Mouse (Mus musculus): ENCODE data around the gene Etv6. TPM values are rescaled to one million over a fixed set of nuclear protein-coding genes. Genes with fewer than 3 reads are reported as not detected.

Gene Etv6
- total and polyA plus RNA-seq, 3 experiments, result 12.6 to 25.9 TPM; not detected in 1

DNA sequence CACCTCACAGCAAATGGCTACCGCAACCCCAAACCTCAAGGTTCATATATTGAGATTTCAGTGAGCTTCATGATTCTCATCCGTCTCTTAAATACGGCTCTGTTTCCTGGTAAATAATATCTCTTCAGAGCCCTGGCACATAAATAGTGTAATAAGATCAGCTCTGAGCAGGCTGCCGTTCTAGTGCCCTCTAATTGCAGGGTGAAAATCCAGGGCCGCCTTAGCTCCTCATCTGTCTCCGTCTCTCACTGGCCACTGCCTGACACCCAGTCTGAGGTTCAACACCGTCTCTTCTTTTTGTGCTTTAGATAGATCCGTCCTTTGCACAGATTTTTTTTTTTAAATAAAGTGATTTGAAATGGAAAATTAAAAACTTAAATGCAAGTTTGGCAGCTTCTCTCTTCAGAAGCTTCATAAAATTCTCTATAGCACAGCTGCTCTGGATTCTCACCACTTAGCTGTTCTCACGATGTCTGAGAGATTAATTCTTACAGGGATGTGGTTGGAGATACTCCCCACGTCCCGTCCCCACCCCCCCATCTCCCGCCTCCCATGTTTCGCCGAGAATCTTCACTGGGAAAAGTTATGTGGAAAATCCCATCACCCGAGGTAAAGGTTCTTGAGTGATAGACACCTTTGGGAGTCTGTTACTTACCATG is 115.7 kb downstream of the Etv6 start:
- Histone ChIP-seq H3K79me2 (ENCODE audit: control insufficient read depth, insufficient read depth, low read length, poor library complexity) (peaks cover 3% of the 10 kb centered on the region; the same call in 1 of the 2 replicates), H3K4me3 (ENCODE audit: control insufficient read depth in 1 of 2, insufficient read depth in 1 of 2, low read depth in 2 of 2, low read length in 2 of 2) (no peak overlapping the region), H3K4me1 (ENCODE audit: control insufficient read depth in 1 of 2, insufficient read depth in 2 of 2, low read length in 2 of 2) (no peaks in the 10 kb centered on the region), H3K27me3 (ENCODE audit: control insufficient read depth in 1 of 2, insufficient read depth in 2 of 2, low read length in 2 of 2) (no peaks in the 10 kb centered on the region), H3K9me3 (replicated peaks; ENCODE audit: insufficient read depth, low read length) (no peaks in the 10 kb centered on the region), H3K27ac (ENCODE audit: control insufficient read depth, low read depth, low read length) (no peak overlapping the region), H3K36me3 (ENCODE audit: control insufficient read depth in 1 of 2, insufficient read depth in 2 of 2, low read length in 2 of 2) (peaks cover 0 to 10% of the 10 kb centered on the region in 2 experiments; a peak in 2 of 4 replicates), H3K9ac (ENCODE audit: control insufficient read depth, low read depth, low read length, poor library complexity, severe bottlenecking) (no peak overlapping the region)
- TF ChIP-seq CTCF (IDR thresholded peaks at IDR 0.05 in 2 of 3, conservative IDR thresholded peaks at IDR 0.05 in 1 of 3; ENCODE audit: control insufficient read depth in 1 of 3, insufficient read depth in 1 of 3, low read depth in 2 of 3, low read length in 3 of 3, poor library complexity in 1 of 3, severe bottlenecking in 1 of 3), result no peak
- TF ChIP-seq JUND (IDR thresholded peaks at IDR 0.05; ENCODE audit: low read depth, low read length), result no peak
- no peak for TF ChIP-seq MAX (IDR thresholded peaks at IDR 0.05; ENCODE audit: low read length)
- no peak for TF ChIP-seq MYB (IDR thresholded peaks at IDR 0.05; ENCODE audit: low read depth, low read length)
- TF ChIP-seq SIN3A (IDR thresholded peaks at IDR 0.05; ENCODE audit: low read length), result no peak
- no peak for TF ChIP-seq ZMIZ1 (IDR thresholded peaks at IDR 0.05; ENCODE audit: low read depth, low read length)
- TF ChIP-seq USF1 (IDR thresholded peaks at IDR 0.05; ENCODE audit: low read depth, low read length), result no peak
- DNase-seq (ENCODE audit: low read depth, low spot score), result no peak

DNA sequence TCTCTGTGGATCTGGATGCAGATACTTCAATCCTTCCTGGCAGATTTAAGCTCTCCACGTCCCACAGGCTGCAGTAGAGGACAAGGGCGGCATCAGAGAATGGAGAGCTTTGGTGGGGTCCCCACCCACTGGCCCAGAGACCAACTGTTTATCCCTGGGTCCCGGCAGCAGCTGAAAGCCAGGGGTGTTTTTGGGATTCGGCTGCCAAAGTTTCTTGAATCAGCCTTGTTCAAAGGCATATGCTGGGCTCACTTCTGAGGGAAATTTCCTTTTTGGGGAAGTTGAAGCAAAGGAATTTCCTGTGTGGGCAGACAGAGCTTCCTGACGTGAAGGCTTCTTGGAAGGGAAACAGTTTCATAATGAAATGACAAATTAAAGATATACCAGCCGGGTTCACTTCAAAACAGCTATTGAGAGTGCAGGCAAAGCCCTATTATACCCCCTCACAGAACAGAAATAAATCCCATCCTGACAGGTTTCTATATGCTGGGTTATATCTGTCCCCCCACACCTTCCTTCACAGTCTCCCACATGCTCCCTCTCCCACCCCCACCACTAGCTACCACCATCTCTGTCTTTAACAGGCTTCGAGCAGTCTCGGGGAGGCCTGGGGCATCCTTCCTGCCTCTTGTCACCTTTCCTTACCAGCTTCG is 116.5 kb downstream of the Etv6 start:
- peaks cover 0 to 13% of the 10 kb centered on the region in 2 experiments; a peak in 2 of 4 replicates for H3K36me3 ChIP-seq (ENCODE audit: control insufficient read depth in 1 of 2, insufficient read depth in 2 of 2, low read length in 2 of 2)
- no peak for TF ChIP-seq MAFK (IDR thresholded peaks at IDR 0.05; ENCODE audit: borderline replicate concordance, low read depth, low read length)
- TF ChIP-seq TAL1 (IDR thresholded peaks at IDR 0.05; ENCODE audit: low read length), result no peak
- TF ChIP-seq MYC (IDR thresholded peaks at IDR 0.05; ENCODE audit: low read depth, low read length), result no peak
- TF ChIP-seq GATA1 (IDR thresholded peaks at IDR 0.05; ENCODE audit: low read depth, low read length), result no peak
- TF ChIP-seq ZKSCAN1 (IDR thresholded peaks at IDR 0.05; ENCODE audit: low read depth, low read length), result no peak
- no peak for TF ChIP-seq E2F4 (IDR thresholded peaks at IDR 0.05; ENCODE audit: borderline replicate concordance, low read depth, low read length)
- no peak for TF ChIP-seq RAD21 (IDR thresholded peaks at IDR 0.05; ENCODE audit: low read depth, low read length)
- TF ChIP-seq ELF1 (IDR thresholded peaks at IDR 0.05; ENCODE audit: low read depth, low read length), result no peak
- TF ChIP-seq MYB (IDR thresholded peaks at IDR 0.05; ENCODE audit: low read depth, low read length), result no peak
- TF ChIP-seq SMC3 (IDR thresholded peaks at IDR 0.05; ENCODE audit: low read depth, low read length), result no peak
- TF ChIP-seq HCFC1 (IDR thresholded peaks at IDR 0.05; ENCODE audit: low read depth, low read length), result no peak
- no peak for TF ChIP-seq NRF1 (IDR thresholded peaks at IDR 0.05; ENCODE audit: insufficient read depth, low read depth, low read length, poor library complexity, severe bottlenecking)
- no peak for TF ChIP-seq POLR2A (IDR thresholded peaks at IDR 0.05; ENCODE audit: control insufficient read depth in 1 of 2, insufficient read depth in 1 of 2, low read depth in 1 of 2, low read length in 2 of 2, poor library complexity in 1 of 2)
- no peaks in the 10 kb centered on the region for H3K27me3 ChIP-seq (ENCODE audit: control insufficient read depth in 1 of 2, insufficient read depth in 2 of 2, low read length in 2 of 2)
- H3K9me3 ChIP-seq (replicated peaks; ENCODE audit: insufficient read depth, low read length), result no peaks in the 10 kb centered on the region
- no peak overlapping the region for H3K27ac ChIP-seq (ENCODE audit: control insufficient read depth, low read depth, low read length)
- H3K9ac ChIP-seq (ENCODE audit: control insufficient read depth, low read depth, low read length, poor library complexity, severe bottlenecking), result no peak overlapping the region
- H3K4me1 ChIP-seq (ENCODE audit: control insufficient read depth in 1 of 2, insufficient read depth in 2 of 2, low read length in 2 of 2), result no peaks in the 10 kb centered on the region
- peaks cover 3% of the 10 kb centered on the region; the same call in 1 of the 2 replicates for H3K79me2 ChIP-seq (ENCODE audit: control insufficient read depth, insufficient read depth, low read length, poor library complexity)
- DNase-seq (ENCODE audit: low read depth, low spot score), result no peak
- no peak overlapping the region for H3K4me3 ChIP-seq (ENCODE audit: control insufficient read depth in 1 of 2, insufficient read depth in 1 of 2, low read depth in 2 of 2, low read length in 2 of 2)
